Mouse (Mus musculus) liver, embryonic 15.5 days (tissue): ENCODE results near the gene Dnajb1. TPM values are rescaled to one million over a fixed set of nuclear protein-coding genes. Genes with fewer than 3 reads are reported as not detected.

Experiments used
- ATAC-seq: fragments of 200-750 bp; cut with Nextera tagmentation; 2 replicates; pipeline ENCODE4 v1.8.0; 2017; ENCODE audit warnings: moderate number of reproducible peaks, mild to moderate bottlenecking, moderate library complexity; ENCODE audit not compliant: insufficient read depth
- H3K27ac ChIP-seq: fragments of 300-500 bp; sonication (generic); replicated peaks from 2 replicates; pipeline ENCODE4 v1.5.1; 2015; ENCODE audit warnings: mild to moderate bottlenecking, inconsistent platforms
- H3K27me3 ChIP-seq: fragments of 300-500 bp; sonication (generic); 2 replicates; pipeline ENCODE4 v1.6.1; 2015; ENCODE audit warnings: mild to moderate bottlenecking, inconsistent platforms
- H3K36me3 ChIP-seq: fragments of 300-500 bp; sonication (generic); replicated peaks from 2 replicates; pipeline ENCODE4 v1.6.1; 2015; ENCODE audit warnings: moderate library complexity, mild to moderate bottlenecking, inconsistent platforms
- H3K4me1 ChIP-seq: fragments of 300-500 bp; sonication (generic); replicated peaks from 2 replicates; pipeline ENCODE4 v1.6.1; 2015; ENCODE audit warnings: inconsistent platforms
- H3K4me2 ChIP-seq: fragments of 300-500 bp; sonication (generic); 2 replicates; pipeline ENCODE4 v1.6.1; 2015; ENCODE audit warnings: moderate library complexity, mild to moderate bottlenecking, inconsistent platforms
- H3K4me3 ChIP-seq: fragments of 300-500 bp; sonication (generic); replicated peaks from 2 replicates; pipeline ENCODE4 v1.5.1; 2015; ENCODE audit warnings: mild to moderate bottlenecking, inconsistent platforms
- H3K9ac ChIP-seq: fragments of 300-500 bp; sonication (generic); 2 replicates; pipeline ENCODE4 v1.6.1; 2015; ENCODE audit warnings: moderate library complexity, mild to moderate bottlenecking, inconsistent platforms
- H3K9me3 ChIP-seq: fragments of 300-500 bp; sonication (generic); replicated peaks from 2 replicates; pipeline ENCODE4 v1.6.1; 2016; ENCODE audit warnings: inconsistent platforms
- WGBS: fragments of 180-500 bp; shearing (Covaris S2); methylation state at CpG from one replicate; pipeline ENCODE4 v1.1.7; 2015; ENCODE audit warnings: mixed read lengths; ENCODE audit not compliant: insufficient replicate concordance; 5-methylcytosine and 5-hydroxymethylcytosine counted together
- polyA plus RNA-seq: library from polyadenylated mRNA; unstranded; fragments of >200 nt; fragmentation: Nextera tagmentation; extraction: Ambion mirVana; gene quantifications from 2 replicates; pipeline ENCODE4 v1.2.1, GENCODE M21; 2015

The Dnajb1 gene
- polyA plus RNA-seq, 1 experiment from 2014 or later: 52.7 TPM

DNA sequence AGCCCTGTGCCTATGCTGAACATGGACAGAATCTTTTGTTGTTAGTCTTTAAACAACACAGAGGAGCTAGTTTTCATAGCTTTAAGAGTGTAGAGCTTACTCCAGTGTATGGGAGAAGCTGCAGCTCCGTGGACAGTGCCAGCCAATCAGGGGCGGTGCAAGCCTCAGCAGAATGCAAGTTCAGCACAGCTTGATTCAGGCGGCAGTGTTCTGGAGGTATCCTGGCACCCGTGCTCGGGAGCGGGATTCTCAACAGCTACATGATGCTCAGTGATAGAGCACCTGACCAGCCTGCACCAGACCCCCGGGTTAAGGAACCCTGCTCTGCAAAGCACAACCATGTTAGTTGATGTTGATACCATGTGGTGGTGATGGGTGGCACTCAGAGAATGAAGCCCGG lies 52.6 kb downstream of the Dnajb1 start:
- Histone ChIP-seq H3K36me3 (0 out of 2 replicates have a peak, but pooled peaks cover 4% of the 10 kb centered on the region), H3K9me3 (no peaks in the 10 kb centered on the region), H3K4me3 (no peak overlapping the region), H3K27me3 (no peaks in the 10 kb centered on the region), H3K9ac (no peak overlapping the region), H3K27ac (no peak overlapping the region), H3K4me1 (peaks cover 56% of the 10 kb centered on the region), H3K4me2 (peak overlapping the region; percentile 13; the same call in 1 of the 2 replicates)
- no peak for ATAC-seq
- WGBS: 38% methylated on average over 8 of the region's 8 CpGs

DNA sequence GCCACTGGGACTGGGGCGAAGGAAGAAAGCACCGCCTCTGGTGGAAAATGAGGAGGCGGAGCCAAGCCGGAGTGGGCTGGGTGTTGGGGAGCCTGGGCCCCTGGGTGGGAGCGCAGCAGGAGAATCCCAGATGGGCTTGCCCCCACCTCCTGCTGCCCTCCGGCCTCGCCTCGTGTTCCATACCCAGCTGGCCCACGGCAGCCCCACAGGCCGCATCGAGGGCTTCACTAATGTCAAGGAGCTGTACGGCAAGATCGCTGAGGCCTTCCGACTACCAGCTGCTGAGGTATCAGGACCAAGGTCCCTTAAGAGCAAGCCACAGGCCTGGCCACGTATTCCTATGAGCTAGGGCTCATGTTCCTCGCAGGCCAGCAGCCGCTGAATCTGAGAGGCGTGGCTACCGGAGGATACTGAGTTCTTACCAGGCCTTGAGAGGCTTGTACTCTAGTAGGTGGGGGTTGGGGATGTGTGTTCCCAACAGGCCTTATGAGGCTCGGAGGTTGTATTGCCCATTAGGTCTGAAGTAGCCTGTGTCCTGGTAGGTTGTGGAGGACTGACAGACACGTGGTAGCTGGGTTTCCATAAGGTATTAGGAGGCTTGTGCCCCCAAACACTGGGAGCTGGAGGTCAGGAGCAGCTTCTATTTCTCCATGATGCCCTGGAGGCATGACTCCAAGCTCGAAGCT lies 53.1 kb downstream of the Dnajb1 start:
- Histone ChIP-seq H3K4me2 (peak overlapping the region; percentile 13; the same call in 1 of the 2 replicates), H3K36me3 (0 out of 2 replicates have a peak, but pooled peaks cover 4% of the 10 kb centered on the region), H3K4me1 (peaks cover 53% of the 10 kb centered on the region), H3K9me3 (no peaks in the 10 kb centered on the region), H3K4me3 (no peak overlapping the region), H3K27ac (no peak overlapping the region), H3K27me3 (no peaks in the 10 kb centered on the region), H3K9ac (no peak overlapping the region)
- 44% methylated on average over 22 of the region's 22 CpGs for WGBS
- no peak for ATAC-seq

Other genes starting within 250 kb of the Dnajb1 start
- 0.22 and 0.28 TPM in 2 replicates for gene Clgn, start 218.3 kb upstream of the Dnajb1 start, polyA plus RNA-seq
- 45.8 and 53.8 TPM in 2 replicates for gene Scoc, start 149.8 kb upstream of the Dnajb1 start, polyA plus RNA-seq
- gene Olfr370, start 72.4 kb upstream of the Dnajb1 start, polyA plus RNA-seq: not detected in 2 replicates
- 231 and 237 TPM in 2 replicates for gene Ndufb7, start 41.5 kb upstream of the Dnajb1 start, polyA plus RNA-seq
- 329 and 344 TPM in 2 replicates for gene Tecr, start 222 bp upstream of the Dnajb1 start, polyA plus RNA-seq
- 49.8 and 50.8 TPM in 2 replicates for gene Gipc1, start 44.5 kb downstream of the Dnajb1 start, polyA plus RNA-seq
- 0.36 and 0.48 TPM in 2 replicates for gene Ptger1, start 58.5 kb downstream of the Dnajb1 start, polyA plus RNA-seq
- 11.3 and 12.8 TPM in 2 replicates for gene Pkn1, start 91.0 kb downstream of the Dnajb1 start, polyA plus RNA-seq
- gene Ddx39, start 107.0 kb downstream of the Dnajb1 start, polyA plus RNA-seq: 184 and 189 TPM in 2 replicates
- gene Adgre5, start 133.1 kb downstream of the Dnajb1 start, polyA plus RNA-seq: 13.4 and 15.4 TPM in 2 replicates